Mouse (Mus musculus) midbrain, embryonic 16.5 days (tissue): ENCODE measurements around the gene Erg28. TPM values are rescaled to one million over a fixed set of nuclear protein-coding genes. Genes with fewer than 3 reads are reported as not detected.
A peak's percentile ranks its signal among the peaks of the same experiment; 100 is the strongest.

Experiments
- ATAC-seq: fragments of 200-750 bp; cut with Nextera tagmentation; 2 replicates; pipeline ENCODE4 v1.8.0; 2017; ENCODE audit warnings: moderate TSS enrichment
- H3K27ac ChIP-seq: fragments of 300-500 bp; sonication (generic); 2 replicates; pipeline ENCODE4 v1.5.1; 2014; ENCODE audit warnings: mild to moderate bottlenecking, low read length, mixed read lengths
- H3K27me3 ChIP-seq: fragments of 300-500 bp; sonication (generic); 2 replicates; pipeline ENCODE4 v1.6.1; 2014; ENCODE audit warnings: low read depth, low read length, mixed read lengths; ENCODE audit not compliant: control insufficient read depth, insufficient read depth
- H3K36me3 ChIP-seq: fragments of 300-500 bp; sonication (generic); 2 replicates; pipeline ENCODE4 v1.6.1; 2014; ENCODE audit warnings: mild to moderate bottlenecking, low read length, moderate library complexity, mixed read lengths; ENCODE audit not compliant: control insufficient read depth, insufficient read depth
- H3K4me1 ChIP-seq: fragments of 300-500 bp; sonication (generic); 2 replicates; pipeline ENCODE4 v1.6.1; 2014; ENCODE audit warnings: mild to moderate bottlenecking, low read length, mixed read lengths; ENCODE audit not compliant: control insufficient read depth, insufficient read depth
- H3K4me2 ChIP-seq: fragments of 300-500 bp; sonication (generic); 2 replicates; pipeline ENCODE4 v1.6.1; 2014; ENCODE audit warnings: mild to moderate bottlenecking, low read length, mixed read lengths
- H3K4me3 ChIP-seq: fragments of 300-500 bp; sonication (generic); 2 replicates; pipeline ENCODE4 v1.5.1; 2014; ENCODE audit warnings: low read depth, mild to moderate bottlenecking, low read length, moderate library complexity, mixed read lengths
- H3K9ac ChIP-seq: fragments of 300-500 bp; sonication (generic); 2 replicates; pipeline ENCODE4 v1.6.1; 2014; ENCODE audit warnings: low read depth, low read length, mixed read lengths
- H3K9me3 ChIP-seq: fragments of 300-500 bp; sonication (generic); replicated peaks from 2 replicates; pipeline ENCODE4 v1.6.1; 2014; ENCODE audit warnings: mild to moderate bottlenecking, low read length, mixed read lengths; ENCODE audit not compliant: control insufficient read depth, poor library complexity, severe bottlenecking
- WGBS: fragments of 180-500 bp; shearing (Covaris S2); extraction: QIAGEN DNeasy Blood & Tissue Kit; methylation state at CpG from one replicate; pipeline ENCODE4 v1.1.7; 2014; 5-methylcytosine and 5-hydroxymethylcytosine counted together
- polyA plus RNA-seq: library from polyadenylated mRNA; unstranded; fragments of >200 nt; fragmentation: Nextera tagmentation; extraction: Ambion mirVana; gene quantifications from 2 replicates; pipeline ENCODE4 v1.2.1, GENCODE M21; 2015

Gene Erg28
- 114 and 117 TPM in 2 replicates for polyA plus RNA-seq

- Histone ChIP-seq H3K9ac (peak within 1 kb of the TSS; percentile 87), H3K36me3 (0 out of 2 replicates have a peak, but pooled peaks cover 4% of the 10 kb centered on the region), H3K27me3 (no peaks in the 10 kb centered on the region), H3K4me1 (peaks cover 26% of the 10 kb centered on the region), H3K27ac (peak within 1 kb of the TSS; percentile 97), H3K4me2 (peak within 1 kb of the TSS; percentile 87), H3K9me3 (no peaks in the 10 kb centered on the region), H3K4me3 (peak within 1 kb of the TSS; percentile 86)
- ATAC-seq, result peak; percentile 99
- WGBS, result under 1% methylated on average over 67 of the region's 67 CpGs
These were observed at the start of gene Erg28, which contains the start of gene Ttll5 for GRCm38 (mm10) chr12:85824438-85825264. Gene Erg28 (minus strand): TSS chr12:85824550. Gene Ttll5 (plus strand): TSS chr12:85824659.

- H3K27ac ChIP-seq, result peak overlapping the region; percentile 19
- peaks cover 4% of the 10 kb centered on the region for H3K4me1 ChIP-seq
- H3K9me3 ChIP-seq, result no peaks in the 10 kb centered on the region
- peak; percentile 66; the same call in 1 of the 2 replicates for ATAC-seq
- WGBS, result 18% methylated on average over 6 of the region's 6 CpGs
- no peak overlapping the region for H3K9ac ChIP-seq
- H3K27me3 ChIP-seq, result no peaks in the 10 kb centered on the region
- H3K4me3 ChIP-seq, result no peak overlapping the region
- H3K4me2 ChIP-seq, result no peak overlapping the region
- H3K36me3 ChIP-seq, result no peaks in the 10 kb centered on the region
These were observed 45.1 kb upstream of the Erg28 start for GRCm38 (mm10) chr12:85869423-85869822.

GRCm38 (mm10) chr12:85867125-85867524, 42.8 kb upstream of the Erg28 start:
- H3K4me1 ChIP-seq, result peaks cover 8% of the 10 kb centered on the region
- ATAC-seq, result no peak
- H3K9ac ChIP-seq, result no peak overlapping the region

DNA sequence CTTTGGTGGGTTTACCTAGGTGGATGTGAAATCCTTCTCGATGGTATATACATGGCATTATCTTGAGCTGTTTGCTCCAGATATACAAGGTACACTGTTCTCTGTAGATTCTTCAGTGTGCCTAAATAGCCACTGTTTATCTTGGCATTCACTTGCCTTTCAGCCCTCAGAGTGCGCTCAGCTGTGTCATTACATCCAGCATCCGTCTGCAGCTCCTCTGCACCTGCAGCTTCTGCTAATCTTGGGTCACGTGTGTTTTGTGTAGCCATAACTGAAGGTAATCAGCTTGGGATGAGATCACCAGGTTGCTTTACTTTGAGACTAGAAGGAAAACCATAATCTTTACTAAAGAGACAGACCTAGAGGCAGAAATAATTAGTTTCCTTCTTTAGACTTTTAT, 42.3 kb upstream of the Erg28 start:
- H3K27me3 ChIP-seq, result no peaks in the 10 kb centered on the region
- 62% methylated on average over 4 of the region's 4 CpGs for WGBS
- no peak for ATAC-seq
- peaks cover 9% of the 10 kb centered on the region for H3K4me1 ChIP-seq
- no peak overlapping the region for H3K4me2 ChIP-seq
- no peaks in the 10 kb centered on the region for H3K36me3 ChIP-seq
- H3K4me3 ChIP-seq, result no peak overlapping the region
- H3K27ac ChIP-seq, result no peak overlapping the region
- H3K9me3 ChIP-seq, result no peaks in the 10 kb centered on the region
- H3K9ac ChIP-seq, result no peak overlapping the region

More at GRCm38 (mm10) chr12:85867125-85867524, 42.8 kb upstream of the Erg28 start:
- no peaks in the 10 kb centered on the region for H3K36me3 ChIP-seq
- no peaks in the 10 kb centered on the region for H3K9me3 ChIP-seq
- H3K27me3 ChIP-seq, result no peaks in the 10 kb centered on the region
- H3K4me2 ChIP-seq, result no peak overlapping the region
- no peak overlapping the region for H3K27ac ChIP-seq
- no peak overlapping the region for H3K4me3 ChIP-seq

- Histone ChIP-seq H3K27me3 (no peaks in the 10 kb centered on the region), H3K4me1 (peaks cover 9% of the 10 kb centered on the region), H3K9ac (no peak overlapping the region), H3K4me2 (no peak overlapping the region), H3K4me3 (no peak overlapping the region), H3K9me3 (no peaks in the 10 kb centered on the region), H3K36me3 (no peaks in the 10 kb centered on the region), H3K27ac (no peak overlapping the region)
- 92% methylated on average over 3 of the region's 3 CpGs for WGBS
- ATAC-seq, result no peak
These were observed 41.2 kb upstream of the Erg28 start for GRCm38 (mm10) chr12:85865526-85865925.

DNA sequence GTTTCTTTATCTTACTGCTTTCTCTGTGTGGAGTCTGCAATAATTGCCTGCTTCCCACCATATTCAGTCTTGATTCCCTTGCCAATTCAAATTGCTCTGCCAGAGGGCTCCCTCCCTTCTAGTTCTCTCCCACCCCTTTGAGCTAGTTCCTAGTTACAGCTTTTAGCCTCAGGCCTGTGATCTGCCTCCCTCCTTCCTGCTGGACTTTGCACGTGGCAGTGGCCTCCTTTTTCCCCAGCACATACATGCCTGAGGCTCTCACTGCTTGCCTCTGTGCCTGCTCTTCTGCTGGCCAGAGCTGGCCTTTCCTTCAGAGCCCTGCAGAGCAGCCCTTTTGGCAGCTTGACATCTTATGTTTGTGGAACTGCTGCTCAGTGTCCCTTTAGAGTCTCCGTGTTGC, 38.2 kb upstream of the Erg28 start:
- H3K4me1 ChIP-seq, result peaks cover 5% of the 10 kb centered on the region; the same call in 1 of the 2 replicates
- 37% methylated on average over 2 of the region's 2 CpGs for WGBS
- H3K4me2 ChIP-seq, result no peak overlapping the region
- H3K4me3 ChIP-seq, result no peak overlapping the region
- ATAC-seq, result 0 out of 2 replicates have a peak, but pooled peaks have one; percentile 28
- H3K9me3 ChIP-seq, result no peaks in the 10 kb centered on the region
- H3K36me3 ChIP-seq, result no peaks in the 10 kb centered on the region
- H3K27me3 ChIP-seq, result no peaks in the 10 kb centered on the region
- no peak overlapping the region for H3K9ac ChIP-seq
- no peak overlapping the region for H3K27ac ChIP-seq

DNA sequence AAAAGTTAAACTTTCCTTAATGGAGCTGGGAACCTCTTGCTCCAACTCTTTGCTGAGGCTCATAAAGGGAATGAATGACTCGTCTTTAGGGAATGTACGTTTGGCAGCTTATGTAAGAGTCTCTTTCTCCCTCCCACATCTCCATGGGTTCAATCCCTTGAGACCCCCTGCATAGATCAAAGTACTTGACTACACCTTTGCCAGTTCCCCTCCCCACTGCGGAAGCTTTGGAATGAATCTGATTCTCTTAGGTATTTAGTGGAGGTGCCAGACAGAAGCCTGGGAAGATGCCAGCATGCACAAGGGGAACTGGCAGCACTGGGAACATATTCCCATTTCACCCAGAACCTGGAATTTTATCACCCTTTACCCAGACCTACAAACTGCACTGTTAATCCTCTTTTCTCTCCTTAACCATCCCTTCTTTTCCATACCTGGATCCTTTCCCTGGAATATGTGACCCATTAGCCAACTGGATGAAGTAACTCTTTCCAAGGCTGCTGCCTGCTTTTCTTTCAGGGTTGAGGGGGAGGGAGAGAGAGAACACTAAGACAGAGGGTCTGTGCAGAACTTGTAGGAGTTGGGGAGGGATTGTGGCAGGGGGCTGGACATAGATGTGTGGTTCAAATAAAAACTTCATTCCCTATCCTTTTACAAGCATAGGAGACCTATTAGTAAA, 35.3 kb upstream of the Erg28 start:
- WGBS, result 55% methylated on average over 3 of the region's 3 CpGs

GRCm38 (mm10) chr12:85859111-85859510, 34.8 kb upstream of the Erg28 start:
- Histone ChIP-seq H3K4me2 (no peak overlapping the region), H3K27me3 (no peaks in the 10 kb centered on the region), H3K4me3 (no peak overlapping the region), H3K27ac (no peak overlapping the region), H3K4me1 (peaks cover 5% of the 10 kb centered on the region; the same call in 1 of the 2 replicates), H3K9me3 (no peaks in the 10 kb centered on the region), H3K9ac (no peak overlapping the region), H3K36me3 (no peaks in the 10 kb centered on the region)
- 72% methylated on average over 3 of the region's 3 CpGs for WGBS
- ATAC-seq, result no peak

More for the DNA sequence above, 35.3 kb upstream of the Erg28 start:
- H3K9me3 ChIP-seq, result no peaks in the 10 kb centered on the region
- H3K4me1 ChIP-seq, result peaks cover 5% of the 10 kb centered on the region; the same call in 1 of the 2 replicates
- no peak overlapping the region for H3K4me3 ChIP-seq
- H3K27me3 ChIP-seq, result no peaks in the 10 kb centered on the region
- no peak overlapping the region for H3K27ac ChIP-seq
- H3K9ac ChIP-seq, result no peak overlapping the region
- H3K4me2 ChIP-seq, result no peak overlapping the region
- no peak for ATAC-seq
- H3K36me3 ChIP-seq, result no peaks in the 10 kb centered on the region

DNA sequence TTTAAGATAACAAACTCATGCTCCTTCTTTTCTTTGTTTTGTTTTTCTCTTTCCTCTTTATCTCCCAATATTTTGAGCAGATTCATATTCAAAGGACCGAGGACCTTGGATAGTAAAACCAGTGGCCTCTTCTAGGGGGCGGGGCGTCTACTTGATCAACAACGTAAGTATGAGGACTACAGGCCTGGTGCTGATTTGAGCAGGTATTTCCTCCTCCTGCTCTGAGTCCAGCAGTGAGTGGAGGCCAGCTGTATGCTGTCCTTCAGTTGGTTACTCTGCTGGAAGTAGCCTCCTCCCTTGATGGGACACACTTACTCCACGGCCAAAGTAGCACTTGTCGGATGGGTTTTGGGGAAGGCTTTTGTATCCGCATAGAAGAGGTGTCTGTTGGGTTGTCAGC, 33.0 kb upstream of the Erg28 start:
- no peak overlapping the region for H3K4me3 ChIP-seq
- H3K9me3 ChIP-seq, result no peaks in the 10 kb centered on the region
- H3K27ac ChIP-seq, result no peak overlapping the region
- no peak for ATAC-seq
- 96% methylated on average over 7 of the region's 7 CpGs for WGBS
- no peaks in the 10 kb centered on the region for H3K27me3 ChIP-seq
- peaks cover 3% of the 10 kb centered on the region; the same call in 1 of the 2 replicates for H3K4me1 ChIP-seq
- no peak overlapping the region for H3K9ac ChIP-seq
- no peaks in the 10 kb centered on the region for H3K36me3 ChIP-seq
- H3K4me2 ChIP-seq, result no peak overlapping the region
